Mouse (Mus musculus) megakaryocyte, embryonic 14.5 days (primary cell): Measurements from ENCODE around the gene Satl1. TPM values are rescaled to one million over a fixed set of nuclear protein-coding genes. Genes with fewer than 3 reads are reported as not detected.
"Not testable (repeated sequence)": the region's sequence is repeated elsewhere in the genome, so short reads cannot be mapped to it uniquely, and the experiment has no call there.

Experiments
- H3K27me3 ChIP-seq: replicated peaks from 2 replicates; pipeline ENCODE3; 2012; ENCODE audit warnings: inconsistent platforms
- H3K36me3 ChIP-seq: replicated peaks from 2 replicates; pipeline ENCODE3; 2012; ENCODE audit warnings: low read length, inconsistent platforms, mixed read lengths
- H3K4me1 ChIP-seq: 2 replicates; pipeline ENCODE4 v1.6.1; 2012; ENCODE audit warnings: inconsistent platforms
- H3K4me3 ChIP-seq: replicated peaks from 2 replicates; pipeline ENCODE3; 2012; ENCODE audit warnings: moderate library complexity, mild to moderate bottlenecking, inconsistent platforms
- H3K9me3 ChIP-seq: 2 replicates; pipeline ENCODE4 v1.6.1; 2012; ENCODE audit warnings: inconsistent platforms
- FLI1 ChIP-seq: IDR thresholded peaks from 2 replicates; pipeline ENCODE4 v1.6.1; 2012; ENCODE audit warnings: low read length, inconsistent platforms, mixed read lengths
- GATA1 ChIP-seq: IDR thresholded peaks from 3 replicates; pipeline ENCODE4 v1.6.1; 2012; ENCODE audit warnings: mixed read lengths, low read length, inconsistent platforms, borderline replicate concordance
- polyA plus RNA-seq: library from polyadenylated mRNA; stranded (reverse); fragments of >175 nt; gene quantifications from 2 replicates; pipeline ENCODE4 v1.2.3, GENCODE M21; 2012; ENCODE audit warnings: low replicate concordance; ENCODE audit not compliant: insufficient read depth

Satl1 gene
- polyA plus RNA-seq: not detected in 2 replicates

GRCm38 (mm10) chrX:112406679-112407078 lies at the start of gene Satl1:
TSS of gene Satl1 (minus strand) at chrX:112406779.
- TF ChIP-seq GATA1 (no peak), FLI1 (no peak)

DNA sequence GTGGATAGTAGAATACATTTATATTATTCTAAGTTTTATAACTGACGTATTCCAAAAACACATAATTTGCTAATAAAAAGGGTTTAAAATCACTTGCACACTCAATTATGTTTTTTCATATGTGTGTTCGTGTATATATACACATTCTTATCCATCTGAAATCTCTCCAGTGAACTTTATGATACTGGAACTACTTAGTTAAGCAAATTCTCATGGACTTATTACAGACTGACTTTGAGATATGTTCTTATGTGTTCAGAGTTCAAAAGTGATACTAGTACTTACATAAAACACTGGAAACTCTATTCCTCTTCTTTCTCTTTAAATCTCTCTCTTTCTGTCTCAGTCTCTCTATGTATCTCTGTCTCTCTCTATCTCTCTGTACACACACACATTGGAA lies 31.5 kb upstream of the Satl1 start:
- Histone ChIP-seq H3K27me3 (no peaks in the 10 kb centered on the region), H3K4me3 (no peak overlapping the region), H3K4me1 (no peaks in the 10 kb centered on the region), H3K9me3 (no peaks in the 10 kb centered on the region), H3K36me3 (no peaks in the 10 kb centered on the region)
- no peak for TF ChIP-seq FLI1
- TF ChIP-seq GATA1: no peak

More at GRCm38 (mm10) chrX:112406679-112407078, at the start of gene Satl1:
- Histone ChIP-seq H3K9me3 (0 out of 2 replicates have a peak, but pooled peaks cover 5% of the 10 kb centered on the region), H3K4me3 (no peak within 1 kb of the TSS), H3K27me3 (no peaks in the 10 kb centered on the region), H3K36me3 (no peaks in the 10 kb centered on the region), H3K4me1 (no peaks in the 10 kb centered on the region)

DNA sequence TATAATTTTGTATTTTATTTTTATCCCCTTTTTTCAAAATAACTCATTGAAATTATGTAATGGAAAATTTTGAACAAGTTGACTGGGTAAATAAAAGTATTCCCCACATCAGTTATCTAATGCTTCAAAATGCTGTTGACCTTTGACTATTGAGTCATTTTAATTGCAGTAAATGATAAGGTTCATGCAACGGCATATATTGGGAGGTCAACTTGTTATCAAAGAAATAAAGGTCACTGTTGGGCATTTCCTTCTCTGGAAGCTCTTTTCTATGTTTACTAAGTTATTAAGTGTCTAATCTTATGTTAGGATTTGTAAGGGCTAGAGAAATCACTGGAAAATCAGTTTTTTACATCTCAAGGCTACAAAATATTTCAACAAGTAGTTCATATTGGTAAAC lies 31.0 kb upstream of the Satl1 start:
- no peaks in the 10 kb centered on the region for H3K4me1 ChIP-seq
- H3K27me3 ChIP-seq: no peaks in the 10 kb centered on the region
- H3K36me3 ChIP-seq: no peaks in the 10 kb centered on the region
- no peaks in the 10 kb centered on the region for H3K9me3 ChIP-seq
- no peak overlapping the region for H3K4me3 ChIP-seq
- TF ChIP-seq GATA1 (no peak), FLI1 (no peak)

DNA sequence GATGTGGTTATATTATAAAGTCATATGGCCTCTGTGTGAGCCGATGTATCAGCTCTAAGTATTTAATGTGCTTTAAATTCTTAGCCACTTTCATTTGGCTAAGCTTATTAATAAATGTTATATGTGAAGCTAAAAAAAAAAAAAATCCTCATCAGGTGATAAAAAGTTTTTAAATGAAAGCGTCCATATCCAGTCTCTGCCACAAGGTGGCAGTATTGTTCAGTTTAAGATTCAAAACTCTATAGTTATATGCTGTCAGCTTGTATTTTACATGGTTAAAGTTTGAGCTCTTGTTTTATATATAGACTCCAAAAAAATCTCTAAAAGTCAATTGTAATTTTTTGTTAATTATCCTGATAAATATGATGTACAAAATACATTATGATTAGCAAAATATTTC lies 16.4 kb upstream of the Satl1 start:
- H3K4me1 ChIP-seq: not testable (repeated sequence)

DNA sequence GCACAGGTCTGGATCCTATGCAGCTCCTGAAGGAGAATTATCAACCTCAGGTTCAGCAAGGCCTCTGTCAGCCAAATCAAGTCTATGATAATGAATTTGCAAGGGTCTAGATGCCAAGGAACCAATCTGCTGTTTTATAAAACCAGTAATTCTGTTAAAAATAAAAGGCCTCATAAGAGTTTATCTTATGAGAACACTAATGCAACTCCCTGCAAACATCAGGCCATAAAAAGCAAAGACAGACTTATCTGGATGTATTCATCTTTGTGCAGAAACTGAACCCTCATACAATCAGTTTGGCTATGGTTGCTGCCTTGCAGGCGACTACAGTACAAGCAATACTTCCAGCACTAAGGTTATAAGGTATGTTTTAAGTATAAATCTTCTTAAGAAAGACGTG lies 5.7 kb upstream of the Satl1 start:
- Histone ChIP-seq H3K27me3 (no peaks in the 10 kb centered on the region), H3K4me3 (no peak overlapping the region), H3K36me3 (no peaks in the 10 kb centered on the region), H3K9me3 (no peaks in the 10 kb centered on the region), H3K4me1 (no peaks in the 10 kb centered on the region)
- TF ChIP-seq FLI1: no peak
- TF ChIP-seq GATA1: no peak

More for the DNA sequence above, 16.4 kb upstream of the Satl1 start:
- H3K4me3 ChIP-seq, H3K36me3 ChIP-seq, H3K27me3 ChIP-seq, H3K9me3 ChIP-seq: not testable (repeated sequence)

GRCm38 (mm10) chrX:112370577-112371410 lies 35.8 kb downstream of the Satl1 start:
- H3K4me3 ChIP-seq, H3K9me3 ChIP-seq, H3K4me1 ChIP-seq, H3K27me3 ChIP-seq: not testable (repeated sequence)
- H3K36me3 ChIP-seq: peaks cover 21% of the 10 kb centered on the region

- H3K4me3 ChIP-seq: no peak overlapping the region
- TF ChIP-seq FLI1 (no peak), GATA1 (no peak)
- H3K9me3 ChIP-seq: peaks cover 4% of the 10 kb centered on the region; the same call in 1 of the 2 replicates
- no peaks in the 10 kb centered on the region for H3K4me1 ChIP-seq
- H3K36me3 ChIP-seq: peaks cover 22% of the 10 kb centered on the region
- no peaks in the 10 kb centered on the region for H3K27me3 ChIP-seq
Observed at GRCm38 (mm10) chrX:112368426-112368825, 38.2 kb downstream of the Satl1 start.

DNA sequence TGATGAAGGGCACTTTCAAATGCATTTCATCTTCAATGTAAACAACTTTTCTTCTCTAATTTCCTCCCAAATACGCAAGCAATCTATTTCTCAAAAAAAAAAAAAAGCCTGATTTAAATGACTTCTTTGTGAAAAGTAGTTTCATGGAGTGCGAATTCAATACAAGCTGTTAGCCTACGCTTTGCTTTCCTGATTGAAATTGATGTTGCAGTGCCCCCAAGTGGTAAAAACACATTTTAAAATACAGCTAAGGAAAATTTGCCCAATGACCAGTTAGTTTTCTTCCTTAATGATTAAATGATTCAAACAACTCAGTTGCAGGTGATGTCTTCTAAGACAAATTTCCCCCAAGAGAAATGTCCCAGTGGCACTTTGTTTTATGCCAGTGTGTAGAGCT lies 58.2 kb downstream of the Satl1 start:
- TF ChIP-seq FLI1 (no peak), GATA1 (no peak)
- H3K9me3 ChIP-seq: no peaks in the 10 kb centered on the region
- H3K27me3 ChIP-seq: no peaks in the 10 kb centered on the region
- no peaks in the 10 kb centered on the region for H3K4me1 ChIP-seq
- H3K36me3 ChIP-seq: no peaks in the 10 kb centered on the region
- no peak overlapping the region for H3K4me3 ChIP-seq

DNA sequence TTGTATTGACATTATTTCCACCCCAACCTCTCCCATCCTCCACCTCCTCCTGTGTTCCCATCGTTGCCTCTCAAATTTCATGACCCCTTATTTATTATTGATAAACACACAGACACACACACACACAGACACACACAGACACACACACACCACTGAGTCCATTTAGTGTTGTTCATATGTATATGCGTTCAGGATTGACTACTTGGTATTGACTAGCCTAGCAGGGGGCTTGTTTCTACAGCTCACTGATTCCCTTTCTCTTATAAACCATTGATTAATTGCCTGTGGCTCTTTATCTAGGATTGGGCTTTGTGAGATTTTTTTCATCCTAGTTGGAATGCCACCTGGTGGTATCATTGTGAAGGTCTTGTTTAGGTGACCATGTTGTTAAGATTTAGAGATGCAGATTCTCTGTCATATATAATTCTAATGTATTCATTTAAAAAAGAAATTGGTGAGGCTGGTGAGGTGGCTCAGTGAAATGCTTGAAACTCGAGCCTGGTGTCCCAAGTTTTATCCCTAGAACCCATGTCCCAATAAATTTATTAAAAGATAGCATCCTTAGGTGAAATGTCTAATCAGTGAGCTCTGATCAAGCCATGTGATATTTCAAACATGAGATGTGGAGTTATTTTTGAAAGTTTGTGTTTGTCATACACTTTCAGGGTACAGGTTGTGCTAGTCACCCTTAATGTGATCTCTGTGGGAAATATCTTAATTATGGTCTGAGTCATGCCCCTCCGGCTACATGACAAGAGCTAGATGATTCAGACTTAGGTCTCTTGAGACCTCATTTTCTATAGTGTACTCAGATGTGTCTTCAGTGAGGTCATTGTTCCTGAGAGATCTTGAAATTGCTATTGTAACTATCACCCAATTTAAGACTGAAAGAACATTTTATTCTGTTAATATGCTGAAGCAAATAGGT lies 58.8 kb downstream of the Satl1 start:
- H3K27me3 ChIP-seq: no peaks in the 10 kb centered on the region
- H3K4me3 ChIP-seq: no peak overlapping the region
- no peaks in the 10 kb centered on the region for H3K36me3 ChIP-seq
- TF ChIP-seq FLI1 (no peak), GATA1 (no peak)
- H3K4me1 ChIP-seq: no peaks in the 10 kb centered on the region
- H3K9me3 ChIP-seq: no peaks in the 10 kb centered on the region

GRCm38 (mm10) chrX:112339486-112339885 lies 67.1 kb downstream of the Satl1 start:
- Histone ChIP-seq H3K27me3 (no peaks in the 10 kb centered on the region), H3K4me3 (no peak overlapping the region), H3K4me1 (no peaks in the 10 kb centered on the region), H3K9me3 (no peaks in the 10 kb centered on the region), H3K36me3 (peaks cover 16% of the 10 kb centered on the region)
- TF ChIP-seq GATA1 (no peak), FLI1 (no peak)

Other genes with a start within 250 kb of the Satl1 start
- gene 4933403O08Rik, start 167.7 kb downstream of the Satl1 start, polyA plus RNA-seq: not detected in 2 replicates
- gene Apool, start 95.4 kb downstream of the Satl1 start, polyA plus RNA-seq: 1.6 TPM in 1 of 2 replicates, not detected in the other
- gene 2010106E10Rik, start 88.5 kb upstream of the Satl1 start, polyA plus RNA-seq: not detected in 2 replicates
- not detected in 2 replicates for gene Zfp711, start 193.7 kb upstream of the Satl1 start, polyA plus RNA-seq